Mouse (Mus musculus): Measurements from ENCODE around the gene Galnt2. TPM values are rescaled to one million over a fixed set of nuclear protein-coding genes. Genes with fewer than 3 reads are reported as not detected.

The Galnt2 gene
- polyA plus RNA-seq, 2 experiments, result 37.8 to 66.9 TPM

DNA sequence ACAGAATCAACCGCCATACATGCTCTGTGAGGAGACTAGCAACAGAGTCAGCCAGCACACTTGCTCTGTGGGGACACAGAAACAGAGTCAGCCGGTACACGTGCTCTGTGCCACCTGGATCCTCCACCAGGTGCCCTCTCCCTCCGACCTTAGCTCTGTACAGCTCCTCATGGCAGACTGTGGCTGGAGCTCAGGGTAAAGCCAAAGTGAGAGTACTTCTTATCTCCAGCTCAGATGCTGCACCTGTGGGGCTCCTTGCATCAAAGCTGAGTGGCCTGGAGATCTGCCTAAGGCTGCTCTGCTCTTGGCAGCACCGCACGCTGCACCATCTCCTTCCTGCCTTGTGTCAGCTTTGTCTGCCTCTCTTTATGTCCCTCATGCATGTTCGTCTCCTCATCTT lies 40.8 kb upstream of the Galnt2 start:
- no peak for TF ChIP-seq POLR2A (IDR thresholded peaks at IDR 0.05; ENCODE audit: borderline replicate concordance, extremely low read depth, insufficient read depth, insufficient read length)
- no peak for ATAC-seq (ENCODE audit: low FRiP score, low read depth)
- H3K4me2 ChIP-seq (replicated peaks; ENCODE audit: low read depth, low read length, severe bottlenecking), result no peak overlapping the region
- H3K27ac ChIP-seq (replicated peaks; ENCODE audit: low read depth, low read length), result no peak overlapping the region
- 83% methylated on average over 7 of the region's 7 CpGs for WGBS
- H3K9me3 ChIP-seq (ENCODE audit: control insufficient read depth, low read length), result no peaks in the 10 kb centered on the region
- no peak overlapping the region for H3K9ac ChIP-seq (ENCODE audit: low read depth, low read length, severe bottlenecking)
- H3K27me3 ChIP-seq (ENCODE audit: control insufficient read depth, insufficient read depth, low read length), result no peaks in the 10 kb centered on the region
- H3K4me1 ChIP-seq (ENCODE audit: control insufficient read depth, insufficient read depth, low read length), result peaks cover 3% of the 10 kb centered on the region; the same call in 1 of the 2 replicates
- no peak overlapping the region for H3K4me3 ChIP-seq (replicated peaks; ENCODE audit: low read length)
- no peaks in the 10 kb centered on the region for H3K36me3 ChIP-seq (ENCODE audit: control insufficient read depth, insufficient read depth, low read length)
- no peak for DNase-seq (ENCODE audit: low spot score)

DNA sequence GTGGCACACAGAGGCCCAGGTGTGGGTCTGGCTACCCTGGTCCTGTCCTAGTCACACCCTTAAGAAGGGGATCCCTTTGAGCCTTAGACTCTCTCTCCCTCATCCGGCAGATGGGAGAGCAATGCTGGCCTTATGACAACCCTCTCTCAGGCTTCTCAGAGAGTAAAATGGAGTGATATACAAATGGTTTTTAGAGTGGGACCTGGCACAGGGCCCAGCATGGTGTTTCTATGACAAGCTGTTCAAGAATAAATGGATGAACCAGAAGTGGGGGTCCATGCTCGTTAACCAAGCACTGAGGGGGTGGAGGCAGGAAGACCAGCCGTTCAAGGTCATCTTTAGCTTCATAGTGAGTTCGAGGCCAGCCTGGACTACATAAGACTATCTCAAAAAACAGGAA lies 38.9 kb upstream of the Galnt2 start:
- H3K27ac ChIP-seq (replicated peaks; ENCODE audit: low read depth, low read length), result no peak overlapping the region

DNA sequence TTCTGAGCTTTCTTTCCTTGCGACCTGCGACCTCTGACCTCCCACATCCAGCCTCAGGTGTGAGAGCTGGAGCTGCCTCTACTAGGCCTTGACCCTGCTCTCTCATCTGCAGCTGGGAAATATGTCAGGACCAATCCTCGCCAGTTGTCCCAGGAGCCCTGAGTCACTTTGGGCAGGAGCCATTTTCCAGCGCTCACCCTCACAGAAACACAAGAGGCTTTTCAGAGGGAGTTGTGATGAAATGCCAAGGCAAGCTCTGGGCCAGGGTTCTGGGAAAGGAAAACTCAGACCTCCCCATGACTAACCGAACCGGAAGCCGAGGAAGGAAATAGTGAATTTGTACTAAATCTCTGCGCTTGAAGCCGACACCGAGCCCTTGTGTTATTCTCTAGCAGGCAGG lies 38.2 kb upstream of the Galnt2 start:
- 72% methylated on average over 10 of the region's 10 CpGs for WGBS
- no peak for ATAC-seq (ENCODE audit: low FRiP score, low read depth)
- Histone ChIP-seq H3K4me3 (replicated peaks; ENCODE audit: low read length) (no peak overlapping the region), H3K27me3 (ENCODE audit: control insufficient read depth, insufficient read depth, low read length) (no peaks in the 10 kb centered on the region), H3K4me1 (ENCODE audit: control insufficient read depth, insufficient read depth, low read length) (peaks cover 17% of the 10 kb centered on the region), H3K4me2 (replicated peaks; ENCODE audit: low read depth, low read length, severe bottlenecking) (no peak overlapping the region), H3K27ac (replicated peaks; ENCODE audit: low read depth, low read length) (no peak overlapping the region; the same call in 1 of the 2 replicates), H3K36me3 (ENCODE audit: control insufficient read depth, insufficient read depth, low read length) (no peaks in the 10 kb centered on the region), H3K9me3 (ENCODE audit: control insufficient read depth, low read length) (no peaks in the 10 kb centered on the region), H3K9ac (ENCODE audit: low read depth, low read length, severe bottlenecking) (no peak overlapping the region)
- peak; percentile 12 for DNase-seq (ENCODE audit: low spot score)
- no peak for TF ChIP-seq POLR2A (IDR thresholded peaks at IDR 0.05; ENCODE audit: borderline replicate concordance, extremely low read depth, insufficient read depth, insufficient read length)

More for the DNA sequence above, 38.9 kb upstream of the Galnt2 start:
- H3K9me3 ChIP-seq (ENCODE audit: control insufficient read depth, low read length), result no peaks in the 10 kb centered on the region
- TF ChIP-seq POLR2A (IDR thresholded peaks at IDR 0.05; ENCODE audit: borderline replicate concordance, extremely low read depth, insufficient read depth, insufficient read length), result no peak
- H3K4me2 ChIP-seq (replicated peaks; ENCODE audit: low read depth, low read length, severe bottlenecking), result no peak overlapping the region
- H3K4me3 ChIP-seq (replicated peaks; ENCODE audit: low read length), result no peak overlapping the region
- no peaks in the 10 kb centered on the region for H3K36me3 ChIP-seq (ENCODE audit: control insufficient read depth, insufficient read depth, low read length)
- H3K27me3 ChIP-seq (ENCODE audit: control insufficient read depth, insufficient read depth, low read length), result no peaks in the 10 kb centered on the region
- no peak for DNase-seq (ENCODE audit: low spot score)
- H3K9ac ChIP-seq (ENCODE audit: low read depth, low read length, severe bottlenecking), result no peak overlapping the region
- WGBS, result 82% methylated on average over 4 of the region's 4 CpGs
- no peak for ATAC-seq (ENCODE audit: low FRiP score, low read depth)
- peaks cover 17% of the 10 kb centered on the region for H3K4me1 ChIP-seq (ENCODE audit: control insufficient read depth, insufficient read depth, low read length)

DNA sequence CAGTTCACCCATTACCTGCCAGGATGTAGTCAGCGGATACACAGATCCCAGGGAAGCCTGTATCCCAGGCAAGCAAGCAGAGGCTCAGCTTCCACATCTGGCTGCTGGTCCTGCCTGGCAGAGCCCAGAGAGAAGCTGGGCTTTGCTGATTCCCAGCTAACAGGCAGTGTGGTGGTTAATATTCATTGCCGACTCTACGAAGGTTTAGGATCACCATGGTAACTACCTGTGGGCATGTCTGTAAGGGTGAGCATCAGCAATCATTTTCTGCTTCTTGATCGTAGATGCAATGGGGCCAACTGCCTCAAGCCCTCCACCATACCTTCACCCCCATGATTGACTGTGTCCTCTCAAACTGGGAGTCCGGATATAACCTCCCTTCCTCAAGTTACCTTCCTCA lies 37.2 kb upstream of the Galnt2 start:
- WGBS, result 69% methylated on average over 5 of the region's 5 CpGs
- DNase-seq (ENCODE audit: low spot score), result no peak

DNA sequence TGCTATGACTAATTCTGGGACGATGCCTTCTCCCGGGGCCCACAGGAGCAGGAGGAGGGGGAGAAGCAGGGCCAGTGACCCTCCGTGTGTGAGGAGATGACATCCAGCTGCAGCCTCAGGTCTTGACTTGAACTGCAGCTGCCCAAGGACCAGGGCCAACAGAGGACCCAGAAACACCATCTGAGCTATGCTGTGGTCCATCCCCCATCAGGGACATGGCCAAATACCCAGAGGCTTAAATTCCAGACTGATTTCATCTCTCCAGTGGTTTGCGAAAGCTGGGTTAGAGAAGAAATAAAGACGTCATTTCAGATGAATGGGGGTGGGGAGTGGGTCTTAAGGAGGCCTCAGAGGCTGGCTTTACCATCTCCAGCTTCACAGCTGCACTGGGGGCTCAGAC lies 35.0 kb upstream of the Galnt2 start:
- no peaks in the 10 kb centered on the region for H3K36me3 ChIP-seq (ENCODE audit: control insufficient read depth, insufficient read depth, low read length)
- no peak overlapping the region for H3K9ac ChIP-seq (ENCODE audit: low read depth, low read length, severe bottlenecking)
- ATAC-seq (ENCODE audit: low FRiP score, low read depth) (peak; percentile 72; the same call in 1 of the 2 replicates), DNase-seq (ENCODE audit: low spot score) (peak; percentile 19)
- 29% methylated on average over 5 of the region's 5 CpGs for WGBS
- no peak overlapping the region for H3K4me2 ChIP-seq (replicated peaks; ENCODE audit: low read depth, low read length, severe bottlenecking)
- H3K4me3 ChIP-seq (replicated peaks; ENCODE audit: low read length), result no peak overlapping the region
- H3K27me3 ChIP-seq (ENCODE audit: control insufficient read depth, insufficient read depth, low read length), result no peaks in the 10 kb centered on the region
- peaks cover 17% of the 10 kb centered on the region for H3K4me1 ChIP-seq (ENCODE audit: control insufficient read depth, insufficient read depth, low read length)
- no peak for TF ChIP-seq POLR2A (IDR thresholded peaks at IDR 0.05; ENCODE audit: borderline replicate concordance, extremely low read depth, insufficient read depth, insufficient read length)
- H3K9me3 ChIP-seq (ENCODE audit: control insufficient read depth, low read length), result no peaks in the 10 kb centered on the region
- 0 out of 2 replicates have a peak overlapping the region, but pooled peaks have one; percentile 39 for H3K27ac ChIP-seq (replicated peaks; ENCODE audit: low read depth, low read length)

More for the DNA sequence above, 37.2 kb upstream of the Galnt2 start:
- no peak for TF ChIP-seq POLR2A (IDR thresholded peaks at IDR 0.05; ENCODE audit: borderline replicate concordance, extremely low read depth, insufficient read depth, insufficient read length)
- no peak overlapping the region for H3K9ac ChIP-seq (ENCODE audit: low read depth, low read length, severe bottlenecking)
- no peak overlapping the region for H3K27ac ChIP-seq (replicated peaks; ENCODE audit: low read depth, low read length)
- ATAC-seq (ENCODE audit: low FRiP score, low read depth), result no peak
- H3K4me3 ChIP-seq (replicated peaks; ENCODE audit: low read length), result no peak overlapping the region
- H3K36me3 ChIP-seq (ENCODE audit: control insufficient read depth, insufficient read depth, low read length), result no peaks in the 10 kb centered on the region
- peaks cover 17% of the 10 kb centered on the region for H3K4me1 ChIP-seq (ENCODE audit: control insufficient read depth, insufficient read depth, low read length)
- no peaks in the 10 kb centered on the region for H3K27me3 ChIP-seq (ENCODE audit: control insufficient read depth, insufficient read depth, low read length)
- H3K4me2 ChIP-seq (replicated peaks; ENCODE audit: low read depth, low read length, severe bottlenecking), result no peak overlapping the region
- H3K9me3 ChIP-seq (ENCODE audit: control insufficient read depth, low read length), result no peaks in the 10 kb centered on the region

DNA sequence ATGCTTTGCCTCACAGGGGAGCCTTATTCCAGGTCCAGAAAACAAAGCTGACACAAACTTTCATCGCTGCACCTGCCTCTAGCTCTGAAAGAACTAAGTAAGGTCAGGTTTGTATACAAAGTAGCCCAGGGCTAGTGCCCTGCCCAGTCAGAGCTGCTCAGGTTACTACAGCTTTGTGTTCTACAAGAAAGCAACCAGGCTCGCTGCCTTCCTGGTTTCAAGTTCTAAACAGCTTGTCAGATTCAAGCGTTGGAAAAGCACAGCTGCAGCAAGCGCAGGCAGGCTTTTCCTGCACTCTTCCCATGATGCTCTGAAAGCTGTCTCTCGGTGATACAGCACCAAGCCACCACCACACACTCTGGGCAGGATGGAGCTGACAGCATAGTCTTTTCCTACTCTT lies 34.4 kb upstream of the Galnt2 start:
- no peak for ATAC-seq (ENCODE audit: low FRiP score, low read depth)
- Histone ChIP-seq H3K4me3 (replicated peaks; ENCODE audit: low read length) (no peak overlapping the region), H3K9ac (ENCODE audit: low read depth, low read length, severe bottlenecking) (peak overlapping the region; percentile 26; the same call in 1 of the 2 replicates), H3K4me1 (ENCODE audit: control insufficient read depth, insufficient read depth, low read length) (peaks cover 17% of the 10 kb centered on the region), H3K4me2 (replicated peaks; ENCODE audit: low read depth, low read length, severe bottlenecking) (no peak overlapping the region), H3K27ac (replicated peaks; ENCODE audit: low read depth, low read length) (peak overlapping the region; percentile 39; the same call in 1 of the 2 replicates), H3K27me3 (ENCODE audit: control insufficient read depth, insufficient read depth, low read length) (no peaks in the 10 kb centered on the region), H3K36me3 (ENCODE audit: control insufficient read depth, insufficient read depth, low read length) (no peaks in the 10 kb centered on the region), H3K9me3 (ENCODE audit: control insufficient read depth, low read length) (no peaks in the 10 kb centered on the region)
- no peak for DNase-seq (ENCODE audit: low spot score)
- TF ChIP-seq POLR2A (IDR thresholded peaks at IDR 0.05; ENCODE audit: borderline replicate concordance, extremely low read depth, insufficient read depth, insufficient read length), result no peak
- WGBS, result 38% methylated on average over 5 of the region's 5 CpGs
